Mouse (Mus musculus) megakaryocyte, embryonic 14.5 days (primary cell): ENCODE data around the gene Ak4.

ENCODE experiments used
- FLI1 ChIP-seq: IDR thresholded peaks from 2 replicates; pipeline ENCODE4 v1.6.1; 2012; ENCODE audit warnings: low read length, inconsistent platforms, mixed read lengths
- GATA1 ChIP-seq: IDR thresholded peaks from 3 replicates; pipeline ENCODE4 v1.6.1; 2012; ENCODE audit warnings: mixed read lengths, low read length, inconsistent platforms, borderline replicate concordance

- no peak for TF ChIP-seq GATA1
- no peak for TF ChIP-seq FLI1
These were observed 26.6 kb downstream of the Ak4 start for GRCm38 (mm10) chr4:101445660-101446059.
